Mouse (Mus musculus): ENCODE data around the gene Dnah7a.
"Not testable (repeated sequence)": the region's sequence is repeated elsewhere in the genome, so short reads cannot be mapped to it uniquely, and the experiment has no call there.

GRCm38 (mm10) chr1:53709602-53710001, 3.0 kb upstream of the Dnah7a start:
- TF ChIP-seq GATA1 (IDR thresholded peaks at IDR 0.05; ENCODE audit: low read depth, low read length); POLR2A (IDR thresholded peaks at IDR 0.05; ENCODE audit: control insufficient read depth in 1 of 2, insufficient read depth in 1 of 2, low read depth in 1 of 2, low read length in 2 of 2, poor library complexity in 1 of 2); KAT2A (conservative IDR thresholded peaks at IDR 0.05; ENCODE audit: low read depth, low read length); CTCF (IDR thresholded peaks at IDR 0.05 in 2 of 3, conservative IDR thresholded peaks at IDR 0.05 in 1 of 3; ENCODE audit: control insufficient read depth in 1 of 3, insufficient read depth in 1 of 3, low read depth in 2 of 3, low read length in 3 of 3, poor library complexity in 1 of 3, severe bottlenecking in 1 of 3); ELF1 (IDR thresholded peaks at IDR 0.05; ENCODE audit: low read depth, low read length); RAD21 (IDR thresholded peaks at IDR 0.05; ENCODE audit: low read depth, low read length); MYB (IDR thresholded peaks at IDR 0.05; ENCODE audit: low read depth, low read length); MYC (IDR thresholded peaks at IDR 0.05; ENCODE audit: low read depth, low read length); UBTF (IDR thresholded peaks at IDR 0.05; ENCODE audit: borderline replicate concordance, insufficient read depth, low read depth, low read length); HCFC1 (IDR thresholded peaks at IDR 0.05; ENCODE audit: low read depth, low read length); POLR2AphosphoS5 (IDR thresholded peaks at IDR 0.05; ENCODE audit: borderline replicate concordance, low read depth, low read length); TCF12 (IDR thresholded peaks at IDR 0.05; ENCODE audit: low read depth, low read length): not testable (repeated sequence)

Data from MEL (cell line).